Comparison of ENCODE assay signal across 14 mouse cellular contexts in the genomic region with DNA sequence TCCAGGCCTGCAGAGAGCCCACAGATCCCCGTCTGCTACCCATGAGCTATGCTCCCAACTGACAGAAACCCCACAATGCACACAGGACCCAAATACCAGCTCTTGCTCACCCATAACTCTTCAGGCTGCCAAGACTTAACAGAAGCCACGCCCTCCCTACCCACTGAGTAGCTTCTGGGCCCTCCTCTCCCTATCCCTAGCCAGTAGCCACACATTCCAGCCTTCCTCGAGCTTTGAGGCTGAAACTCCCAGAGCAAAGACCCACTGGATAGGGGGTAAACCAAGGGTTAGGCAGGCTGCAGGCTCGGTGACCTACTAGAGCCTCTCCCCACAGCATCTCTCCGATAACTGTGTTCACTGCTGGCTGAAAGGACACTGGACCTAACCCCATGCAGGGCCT. TPM values are rescaled to one million over a fixed set of nuclear protein-coding genes. Genes with fewer than 3 reads are reported as not detected.
DNase-seq lines count a peak whose midpoint lies in the region; ATAC-seq and TF ChIP-seq lines count a peak whose summit lies in the region.
"Had no signal": no experiment of that assay in that cellular context is flagged by ENCODE, and none has a peak within 500 bp of the region (broad histone marks: within the 10 kb centered on the region; RNA-seq: fewer than 3 reads in every experiment).

No protein-coding gene starts in this region.

- ATAC-seq in lung, postnatal 0 days: no peak
- no peak for ATAC-seq in intestine, embryonic 15.5 days
- ATAC-seq in midbrain, embryonic 14.5 days (ENCODE audit: low FRiP score, low TSS enrichment): no peak
- ATAC-seq: forebrain, embryonic 16.5 days had no signal

- H3K27ac ChIP-seq in heart, embryonic 10.5 days: peak overlapping the region; percentile 65
- H3K27ac ChIP-seq in lung, postnatal 0 days (ENCODE audit: low read length): peak overlapping the region; percentile 71
- H3K27ac ChIP-seq in intestine, embryonic 15.5 days: no peak overlapping the region
- peak overlapping the region; percentile 94 for H3K27ac ChIP-seq in macrophage
- H3K27ac ChIP-seq in midbrain, embryonic 14.5 days (replicated peaks; ENCODE audit: low read depth, low read length): no peak overlapping the region

- H3K36me3 ChIP-seq in heart, embryonic 10.5 days: no peaks in the 10 kb centered on the region; the same call in 1 of the 2 replicates
- no peaks in the 10 kb centered on the region for H3K36me3 ChIP-seq in lung, postnatal 0 days (ENCODE audit: insufficient read depth, low read length)
- H3K36me3 ChIP-seq in intestine, embryonic 15.5 days: no peaks in the 10 kb centered on the region
- peaks cover 12% of the 10 kb centered on the region; the same call in 1 of the 2 replicates for H3K36me3 ChIP-seq in macrophage (ENCODE audit: inconsistent target)
- H3K36me3 ChIP-seq in midbrain, embryonic 14.5 days (ENCODE audit: control insufficient read depth, insufficient read depth, low read length): no peaks in the 10 kb centered on the region

- no peaks in the 10 kb centered on the region for H3K9me3 ChIP-seq in heart, embryonic 10.5 days
- no peaks in the 10 kb centered on the region for H3K9me3 ChIP-seq in lung, postnatal 0 days (ENCODE audit: low read length)
- H3K9me3 ChIP-seq in intestine, embryonic 15.5 days: no peaks in the 10 kb centered on the region
- no peaks in the 10 kb centered on the region for H3K9me3 ChIP-seq in midbrain, embryonic 14.5 days (ENCODE audit: control insufficient read depth, low read length)

- no peak for TF ChIP-seq EP300 in lung, postnatal 0 days (IDR thresholded peaks at IDR 0.05)

- H3K4me3 ChIP-seq in heart, embryonic 10.5 days: no peak overlapping the region
- H3K4me3 ChIP-seq in lung, postnatal 0 days (ENCODE audit: low read depth, low read length): no peak overlapping the region
- H3K4me3 ChIP-seq in intestine, embryonic 15.5 days (replicated peaks): no peak overlapping the region
- no peak overlapping the region for H3K4me3 ChIP-seq in macrophage (ENCODE audit: inconsistent target)
- H3K4me3 ChIP-seq in midbrain, embryonic 14.5 days (replicated peaks; ENCODE audit: low read depth, low read length): no peak overlapping the region

- H3K79me2 ChIP-seq in macrophage (ENCODE audit: inconsistent target): peaks cover 89% of the 10 kb centered on the region

- peaks cover 27% of the 10 kb centered on the region for H3K27me3 ChIP-seq in heart, embryonic 10.5 days (ENCODE audit: insufficient read depth, poor library complexity, severe bottlenecking)
- no peaks in the 10 kb centered on the region for H3K27me3 ChIP-seq in lung, postnatal 0 days (replicated peaks; ENCODE audit: insufficient read depth, low read length)
- H3K27me3 ChIP-seq in intestine, embryonic 15.5 days (replicated peaks): no peaks in the 10 kb centered on the region
- no peaks in the 10 kb centered on the region for H3K27me3 ChIP-seq in midbrain, embryonic 14.5 days (ENCODE audit: control insufficient read depth, insufficient read depth, low read length)

- peaks cover 76% of the 10 kb centered on the region for H3K4me1 ChIP-seq in heart, embryonic 10.5 days
- peaks cover 27% of the 10 kb centered on the region for H3K4me1 ChIP-seq in lung, postnatal 0 days (ENCODE audit: insufficient read depth, low read depth, low read length)
- H3K4me1 ChIP-seq in intestine, embryonic 15.5 days (replicated peaks): peaks cover 46% of the 10 kb centered on the region
- peaks cover 27% of the 10 kb centered on the region for H3K4me1 ChIP-seq in midbrain, embryonic 14.5 days (ENCODE audit: control insufficient read depth, insufficient read depth, low read length)

- 65% methylated on average over 5 of the region's 5 CpGs for WGBS in heart, embryonic 10.5 days
- WGBS in lung, postnatal 0 days: 60% methylated on average over 5 of the region's 5 CpGs
- 69% methylated on average over 5 of the region's 5 CpGs for WGBS in intestine, embryonic 15.5 days
- WGBS in macrophage (ENCODE audit: missing documents): 70% methylated on average over 5 of the region's 5 CpGs
- WGBS in midbrain, embryonic 14.5 days: 67% methylated on average over 5 of the region's 5 CpGs

- no peak for TF ChIP-seq CTCF in lung, postnatal 0 days (IDR thresholded peaks at IDR 0.05)

- H3K9ac ChIP-seq in lung, postnatal 0 days (replicated peaks; ENCODE audit: low read depth): no peak overlapping the region
- H3K9ac ChIP-seq in intestine, embryonic 15.5 days: no peak overlapping the region
- no peak overlapping the region for H3K9ac ChIP-seq in midbrain, embryonic 14.5 days (replicated peaks; ENCODE audit: low read length)

- no peak for DNase-seq in heart, embryonic 10.5 days (ENCODE audit: low spot score)
- no peak for DNase-seq in heart, postnatal 4 days
- no peak for DNase-seq in lung, postnatal 0 days (ENCODE audit: low spot score)
- DNase-seq in lung, postnatal 10 days: no peak
- DNase-seq in midbrain, embryonic 14.5 days: no peak
- DNase-seq in left cerebral cortex, adult 9 months (ENCODE audit: low spot score in 2 of 2): no peak

- H3K4me2 ChIP-seq in lung, postnatal 0 days (replicated peaks; ENCODE audit: low read depth, low read length): no peak overlapping the region
- H3K4me2 ChIP-seq in intestine, embryonic 15.5 days (replicated peaks): 0 out of 2 replicates have a peak overlapping the region, but pooled peaks have one; percentile 5
- H3K4me2 ChIP-seq in midbrain, embryonic 14.5 days (ENCODE audit: low read length): no peak overlapping the region

RNA-seq across cellular contexts. Expression of gene Rab11fip5, which starts 5.7 kb away (rescaled TPM):
- 9.0 and 23.0 TPM in 2 replicates for polyA plus RNA-seq in heart, embryonic 10.5 days (2016; fragmentation: Nextera tagmentation; extraction: Ambion mirVana)
- 10 to 100 TPM; 74.7 to 79.8 TPM for total RNA-seq in heart, postnatal 4 days (2021)
- 11.2 and 12.2 TPM in 2 replicates for polyA plus RNA-seq in lung, postnatal 0 days (2015; fragmentation: Nextera tagmentation; extraction: Ambion mirVana)
- polyA plus RNA-seq in intestine, embryonic 15.5 days (2015; fragmentation: Nextera tagmentation; extraction: Ambion mirVana): 12.0 and 14.7 TPM in 2 replicates
- 10 to 100 TPM in 24 of 26 experiments, 1 to 10 TPM in 2; 4.5 to 67.9 (median 27.2) TPM for total RNA-seq in macrophage (2018; cell fraction: chromatin; rRNA removed)
- total RNA-seq in macrophage (2018; cell fraction: cytosol; rRNA removed): 100 to 1,000 TPM in 1 of 26 experiments, 10 to 100 TPM in 25; 23.9 to 104 (median 44.7) TPM
- total RNA-seq in macrophage (2018; cell fraction: nucleus; rRNA removed): 10 to 100 TPM; 15.6 to 85.3 (median 32.2) TPM
- polyA plus RNA-seq in macrophage (2018): 38.4 to 80.5 TPM (median 38.6 TPM) in 3 replicates
- 15.0 and 15.7 TPM in 2 replicates for polyA plus RNA-seq in midbrain, embryonic 14.5 days (2014; fragmentation: Nextera tagmentation; extraction: Ambion mirVana)

RNA-seq across cellular contexts. Expression of gene Sfxn5, which starts 35.5 kb away (rescaled TPM):
- polyA plus RNA-seq in heart, embryonic 10.5 days (2016; fragmentation: Nextera tagmentation; extraction: Ambion mirVana): 4.5 and 5.8 TPM in 2 replicates
- 1 to 10 TPM; 3.0 to 3.6 TPM for total RNA-seq in heart, postnatal 4 days (2021)
- 8.0 and 9.9 TPM in 2 replicates for polyA plus RNA-seq in lung, postnatal 0 days (2015; fragmentation: Nextera tagmentation; extraction: Ambion mirVana)
- 6.7 and 7.7 TPM in 2 replicates for polyA plus RNA-seq in intestine, embryonic 15.5 days (2015; fragmentation: Nextera tagmentation; extraction: Ambion mirVana)
- 10 to 100 TPM in 25 of 26 experiments, 1 to 10 TPM in 1; 6.3 to 87.7 (median 36.8) TPM for total RNA-seq in macrophage (2018; cell fraction: chromatin; rRNA removed)
- total RNA-seq in macrophage (2018; cell fraction: cytosol; rRNA removed): 10 to 100 TPM in 12 of 26 experiments, 1 to 10 TPM in 14; 3.5 to 20.3 (median 7.5) TPM
- 10 to 100 TPM in 24 of 26 experiments, 1 to 10 TPM in 2; 6.9 to 51.7 (median 23.0) TPM for total RNA-seq in macrophage (2018; cell fraction: nucleus; rRNA removed)
- polyA plus RNA-seq in macrophage (2018): 3.8 to 11.4 TPM (median 5.9 TPM) in 3 replicates
- 15.6 and 24.0 TPM in 2 replicates for polyA plus RNA-seq in midbrain, embryonic 14.5 days (2014; fragmentation: Nextera tagmentation; extraction: Ambion mirVana)

RNA-seq across cellular contexts. Expression of gene Noto, which starts 55.0 kb away (rescaled TPM):
- polyA plus RNA-seq in heart, embryonic 10.5 days (2016; fragmentation: Nextera tagmentation; extraction: Ambion mirVana): not detected in 2 replicates
- not detected for total RNA-seq in heart, postnatal 4 days (2021)
- polyA plus RNA-seq in lung, postnatal 0 days (2015; fragmentation: Nextera tagmentation; extraction: Ambion mirVana): 0.24 and 0.27 TPM in 2 replicates
- polyA plus RNA-seq in intestine, embryonic 15.5 days (2015; fragmentation: Nextera tagmentation; extraction: Ambion mirVana): not detected in 2 replicates
- not detected for total RNA-seq in macrophage (2018; cell fraction: chromatin; rRNA removed)
- total RNA-seq in macrophage (2018; cell fraction: cytosol; rRNA removed): not detected
- total RNA-seq in macrophage (2018; cell fraction: nucleus; rRNA removed): not detected
- not detected in 3 replicates for polyA plus RNA-seq in macrophage (2018)
- not detected in 2 replicates for polyA plus RNA-seq in midbrain, embryonic 14.5 days (2014; fragmentation: Nextera tagmentation; extraction: Ambion mirVana)
- total RNA-seq: CH12.LX; hematopoietic stem cell, adult 5-6 weeks; layer of hippocampus, postnatal 10 days had no signal
- polyA plus RNA-seq: forebrain, embryonic 16.5 days; liver, embryonic 16.5 days; stomach, embryonic 14.5 days had no signal

Comparison
In these comparisons a context has a peak if more than half of its experiments do, and no peak if none do; other contexts are left out.
1. H3K27ac ChIP-seq: peak in heart, embryonic 10.5 days (single experiment), lung, postnatal 0 days (single experiment) and macrophage (single experiment); none in intestine, embryonic 15.5 days (single experiment) and midbrain, embryonic 14.5 days (single experiment).